Mouse (Mus musculus): ENCODE results near the gene Adap2.
"Not testable (repeated sequence)": the region's sequence is repeated elsewhere in the genome, so short reads cannot be mapped to it uniquely, and the experiment has no call there.

Gene Adap2

GRCm38 (mm10) chr11:80153857-80154495, at the start of gene Adap2:
Gene Adap2 (plus strand): TSS chr11:80154105.
- DNase-seq = peak; percentile 95

- no peak for DNase-seq
These were observed 49.5 kb upstream of the Adap2 start for GRCm38 (mm10) chr11:80104407-80104806.

- DNase-seq = peak; percentile 2
These were observed 37.5 kb upstream of the Adap2 start for GRCm38 (mm10) chr11:80116411-80116810.

GRCm38 (mm10) chr11:80132050-80132449, 21.9 kb upstream of the Adap2 start:
- no peak for DNase-seq

GRCm38 (mm10) chr11:80134744-80135143, 19.2 kb upstream of the Adap2 start:
- no peak for DNase-seq

- DNase-seq = no peak
These were observed 17.8 kb upstream of the Adap2 start for GRCm38 (mm10) chr11:80135954-80136683.

GRCm38 (mm10) chr11:80136786-80137185, 17.1 kb upstream of the Adap2 start:
- DNase-seq = no peak

- DNase-seq = no peak
These were observed 16.1 kb upstream of the Adap2 start for GRCm38 (mm10) chr11:80137773-80138172.

- DNase-seq = peak; percentile 91
These were observed 11.9 kb upstream of the Adap2 start, which contains the start of gene Tefm for GRCm38 (mm10) chr11:80141825-80142521. Gene Tefm (minus strand): TSS chr11:80142175.

GRCm38 (mm10) chr11:80142872-80143271, 11.0 kb upstream of the Adap2 start:
- DNase-seq = peak; percentile 25

GRCm38 (mm10) chr11:80145787-80146275, 8.1 kb upstream of the Adap2 start:
- DNase-seq = no peak

- DNase-seq = no peak
These were observed 6.2 kb upstream of the Adap2 start for GRCm38 (mm10) chr11:80147748-80148147.

GRCm38 (mm10) chr11:80148313-80148712, 5.6 kb upstream of the Adap2 start:
- DNase-seq = peak; percentile 68

- DNase-seq = not testable (repeated sequence)
These were observed 4.9 kb upstream of the Adap2 start for GRCm38 (mm10) chr11:80148974-80149373.

GRCm38 (mm10) chr11:80149412-80150023, 4.4 kb upstream of the Adap2 start:
- no peak for DNase-seq

- DNase-seq = no peak
These were observed 3.3 kb upstream of the Adap2 start for GRCm38 (mm10) chr11:80150566-80150965.

- no peak for DNase-seq
These were observed 2.4 kb upstream of the Adap2 start for GRCm38 (mm10) chr11:80151541-80151940.

- peak; percentile 41 for DNase-seq
These were observed 1.5 kb upstream of the Adap2 start for GRCm38 (mm10) chr11:80152376-80152775.

- no peak for DNase-seq
These were observed 596 bp downstream of the Adap2 start for GRCm38 (mm10) chr11:80154501-80154900.

GRCm38 (mm10) chr11:80155541-80155940, 1.6 kb downstream of the Adap2 start:
- DNase-seq = no peak

GRCm38 (mm10) chr11:80155961-80156360, 2.1 kb downstream of the Adap2 start:
- no peak for DNase-seq

- DNase-seq = no peak
These were observed 2.9 kb downstream of the Adap2 start for GRCm38 (mm10) chr11:80156841-80157240.

GRCm38 (mm10) chr11:80159018-80159417, 5.1 kb downstream of the Adap2 start:
- no peak for DNase-seq

Measured in lung, postnatal 10 days (tissue).